Comparison of ENCODE assay signal across 12 mouse cellular contexts in genomic region chr8:84466932-84467331, GRCm38 (mm10).
DNase-seq lines count a peak whose midpoint lies in the region; ATAC-seq and TF ChIP-seq lines count a peak whose summit lies in the region.
"Had no signal": no experiment of that assay in that cellular context is flagged by ENCODE, and none has a peak within 500 bp of the region (broad histone marks: within the 10 kb centered on the region; RNA-seq: fewer than 3 reads in every experiment).

No protein-coding gene starts in this region.

- no peak overlapping the region for H3K4me2 ChIP-seq in forebrain, postnatal 0 days (ENCODE audit: low read depth)
- H3K4me2 ChIP-seq in midbrain, embryonic 11.5 days: no peak overlapping the region
- no peak overlapping the region for H3K4me2 ChIP-seq in midbrain, embryonic 13.5 days (replicated peaks)
- no peak overlapping the region for H3K4me2 ChIP-seq in neural tube, embryonic 15.5 days
- H3K4me2 ChIP-seq: liver, embryonic 13.5 days had no signal

- peak; percentile 34; the same call in 1 of the 2 replicates for ATAC-seq in forebrain, postnatal 0 days
- no peak for ATAC-seq in midbrain, embryonic 11.5 days (ENCODE audit: low FRiP score)
- no peak for ATAC-seq in midbrain, embryonic 13.5 days
- peak; percentile 80 for ATAC-seq in neural tube, embryonic 15.5 days (ENCODE audit: low FRiP score)

- no peaks in the 10 kb centered on the region for H3K9me3 ChIP-seq in forebrain, postnatal 0 days (ENCODE audit: low read length)
- peaks cover 12% of the 10 kb centered on the region; the same call in 1 of the 2 replicates for H3K9me3 ChIP-seq in forebrain, embryonic 10.5 days
- H3K9me3 ChIP-seq in midbrain, embryonic 11.5 days (ENCODE audit: control insufficient read depth, low read length): no peaks in the 10 kb centered on the region; the same call in 1 of the 2 replicates
- H3K9me3 ChIP-seq in midbrain, embryonic 13.5 days: no peaks in the 10 kb centered on the region
- H3K9me3 ChIP-seq in neural tube, embryonic 15.5 days (replicated peaks): no peaks in the 10 kb centered on the region
- H3K9me3 ChIP-seq: liver, embryonic 13.5 days had no signal

- no peak overlapping the region for H3K27ac ChIP-seq in forebrain, postnatal 0 days (ENCODE audit: low read depth, low read length)
- H3K27ac ChIP-seq in forebrain, embryonic 10.5 days: no peak overlapping the region
- no peak overlapping the region for H3K27ac ChIP-seq in midbrain, embryonic 11.5 days (ENCODE audit: low read depth, low read length)
- no peak overlapping the region for H3K27ac ChIP-seq in midbrain, embryonic 13.5 days
- peak overlapping the region; percentile 65 for H3K27ac ChIP-seq in neural tube, embryonic 15.5 days (replicated peaks)
- H3K27ac ChIP-seq: liver, embryonic 13.5 days had no signal

- no peak for TF ChIP-seq CTCF in forebrain, postnatal 0 days (IDR thresholded peaks at IDR 0.05; ENCODE audit: low read depth)

- H3K4me3 ChIP-seq in forebrain, postnatal 0 days (ENCODE audit: low read depth, low read length): no peak overlapping the region
- no peak overlapping the region for H3K4me3 ChIP-seq in forebrain, embryonic 10.5 days
- H3K4me3 ChIP-seq in midbrain, embryonic 11.5 days (ENCODE audit: low read depth, low read length): no peak overlapping the region
- H3K4me3 ChIP-seq in midbrain, embryonic 13.5 days (replicated peaks): no peak overlapping the region
- no peak overlapping the region for H3K4me3 ChIP-seq in neural tube, embryonic 15.5 days (replicated peaks)
- H3K4me3 ChIP-seq: liver, embryonic 13.5 days had no signal

- no peak overlapping the region for H3K9ac ChIP-seq in forebrain, postnatal 0 days
- no peak overlapping the region for H3K9ac ChIP-seq in midbrain, embryonic 11.5 days (ENCODE audit: low read length)
- H3K9ac ChIP-seq in midbrain, embryonic 13.5 days (replicated peaks): no peak overlapping the region
- H3K9ac ChIP-seq in neural tube, embryonic 15.5 days (replicated peaks): no peak overlapping the region
- H3K9ac ChIP-seq: liver, embryonic 13.5 days had no signal

- no peaks in the 10 kb centered on the region for H3K4me1 ChIP-seq in forebrain, postnatal 0 days (ENCODE audit: insufficient read depth)
- H3K4me1 ChIP-seq in forebrain, embryonic 10.5 days: no peaks in the 10 kb centered on the region
- no peaks in the 10 kb centered on the region for H3K4me1 ChIP-seq in midbrain, embryonic 11.5 days (ENCODE audit: control insufficient read depth, insufficient read depth, low read length)
- 0 out of 2 replicates have a peak, but pooled peaks cover 3% of the 10 kb centered on the region for H3K4me1 ChIP-seq in midbrain, embryonic 13.5 days (replicated peaks)
- H3K4me1 ChIP-seq in neural tube, embryonic 15.5 days: peaks cover 6% of the 10 kb centered on the region
- H3K4me1 ChIP-seq: liver, embryonic 13.5 days had no signal

- 46% methylated on average over 1 of the region's 1 CpGs for WGBS in forebrain, postnatal 0 days
- 81% methylated on average over 1 of the region's 1 CpGs for WGBS in forebrain, embryonic 10.5 days
- 71% methylated on average over 1 of the region's 1 CpGs for WGBS in midbrain, embryonic 11.5 days
- WGBS in midbrain, embryonic 13.5 days: 77% methylated on average over 1 of the region's 1 CpGs
- WGBS in neural tube, embryonic 15.5 days: 43% methylated on average over 1 of the region's 1 CpGs

- peak; percentile 38 for DNase-seq in forebrain, postnatal 0 days
- no peak for DNase-seq in forebrain, embryonic 10.5 days (ENCODE audit: extremely low spot score, low spot score)
- DNase-seq in midbrain, embryonic 11.5 days (ENCODE audit: low spot score, missing footprints): peak; percentile 23
- DNase-seq in cerebellum, adult 8-10 months: peak; percentile 65
- DNase-seq in adipocyte (ENCODE audit: low spot score): no peak
- no peak for DNase-seq in thymus, postnatal 0 days (ENCODE audit: low spot score)
- DNase-seq: adrenal gland, postnatal 25 days; heart, postnatal 36 days; kidney, adult 8-10 months; liver, embryonic 13.5 days had no signal

- H3K27me3 ChIP-seq in forebrain, postnatal 0 days (ENCODE audit: insufficient read depth, low read length): no peaks in the 10 kb centered on the region
- H3K27me3 ChIP-seq in forebrain, embryonic 10.5 days (ENCODE audit: poor library complexity, severe bottlenecking): no peaks in the 10 kb centered on the region
- no peaks in the 10 kb centered on the region for H3K27me3 ChIP-seq in midbrain, embryonic 11.5 days (ENCODE audit: control insufficient read depth, insufficient read depth, low read length)
- H3K27me3 ChIP-seq in midbrain, embryonic 13.5 days: no peaks in the 10 kb centered on the region
- H3K27me3 ChIP-seq in neural tube, embryonic 15.5 days (replicated peaks): no peaks in the 10 kb centered on the region
- H3K27me3 ChIP-seq: liver, embryonic 13.5 days had no signal

- peaks cover 22% of the 10 kb centered on the region for H3K36me3 ChIP-seq in forebrain, postnatal 0 days (ENCODE audit: insufficient read depth)
- peaks cover 26% of the 10 kb centered on the region for H3K36me3 ChIP-seq in forebrain, embryonic 10.5 days (replicated peaks)
- H3K36me3 ChIP-seq in midbrain, embryonic 11.5 days (ENCODE audit: control insufficient read depth, insufficient read depth, low read length): peaks cover 6% of the 10 kb centered on the region; the same call in 1 of the 2 replicates
- H3K36me3 ChIP-seq in midbrain, embryonic 13.5 days: peaks cover 28% of the 10 kb centered on the region
- H3K36me3 ChIP-seq in neural tube, embryonic 15.5 days: peaks cover 32% of the 10 kb centered on the region
- H3K36me3 ChIP-seq: liver, embryonic 13.5 days had no signal

Comparison
In these comparisons a context has a peak if more than half of its experiments do, and no peak if none do; other contexts are left out.
1. DNase-seq: peak in forebrain, postnatal 0 days (single experiment), midbrain, embryonic 11.5 days (single experiment) and cerebellum, adult 8-10 months (single experiment); none in forebrain, embryonic 10.5 days (single experiment), adipocyte (single experiment) and thymus, postnatal 0 days (single experiment).
2. ATAC-seq: peak in forebrain, postnatal 0 days (single experiment) and neural tube, embryonic 15.5 days (single experiment); none in midbrain, embryonic 11.5 days (single experiment) and midbrain, embryonic 13.5 days (single experiment).